Mouse (Mus musculus) kidney, postnatal 4 days (tissue): ENCODE data around the gene Fez2.

Experiments used
- DNase-seq, 2 experiments: peaks; one replicate each; pipeline ENCODE4 v3.0.0; 2021; ENCODE audit warnings: mixed read lengths in 2 of 2

Fez2 gene

GRCm38 (mm10) chr17:78364555-78365302 is 53.2 kb downstream of the Fez2 start:
- peak; percentile 27 to 41 for DNase-seq

GRCm38 (mm10) chr17:78361939-78362728 is 55.8 kb downstream of the Fez2 start:
- DNase-seq = peak; percentile 27 to 41

- no peak for DNase-seq
Measured at GRCm38 (mm10) chr17:78358251-78358726, 59.7 kb downstream of the Fez2 start.

GRCm38 (mm10) chr17:78357753-78358152 is 60.2 kb downstream of the Fez2 start:
- no peak for DNase-seq

GRCm38 (mm10) chr17:78355611-78356010 is 62.3 kb downstream of the Fez2 start:
- DNase-seq = no peak

- DNase-seq = no peak
Measured at GRCm38 (mm10) chr17:78354871-78355270, 63.1 kb downstream of the Fez2 start.

GRCm38 (mm10) chr17:78354411-78354810 is 63.5 kb downstream of the Fez2 start:
- no peak for DNase-seq

- DNase-seq = no peak
Measured at GRCm38 (mm10) chr17:78352500-78352855, 65.5 kb downstream of the Fez2 start.

- DNase-seq = no peak
Measured at GRCm38 (mm10) chr17:78351676-78352499, 66.1 kb downstream of the Fez2 start.

- DNase-seq = no peak
Measured at GRCm38 (mm10) chr17:78347111-78347801, 70.7 kb downstream of the Fez2 start.

- no peak for DNase-seq
Measured at GRCm38 (mm10) chr17:78343688-78344087, 74.3 kb downstream of the Fez2 start.

GRCm38 (mm10) chr17:78335250-78335649 is 82.7 kb downstream of the Fez2 start:
- no peak for DNase-seq

GRCm38 (mm10) chr17:78333275-78333674 is 84.7 kb downstream of the Fez2 start:
- DNase-seq = no peak

GRCm38 (mm10) chr17:78331438-78331837 is 86.5 kb downstream of the Fez2 start:
- no peak for DNase-seq

- DNase-seq = no peak
Measured at GRCm38 (mm10) chr17:78328287-78328686, 89.7 kb downstream of the Fez2 start.

- DNase-seq = no peak
Measured at GRCm38 (mm10) chr17:78327187-78327586, 90.8 kb downstream of the Fez2 start.

GRCm38 (mm10) chr17:78326381-78326780 is 91.6 kb downstream of the Fez2 start:
- no peak for DNase-seq

- no peak for DNase-seq
Measured at GRCm38 (mm10) chr17:78325761-78326332, 92.1 kb downstream of the Fez2 start.

GRCm38 (mm10) chr17:78322369-78323335 is 95.3 kb downstream of the Fez2 start:
- DNase-seq = peak in 1 of 2 experiments; percentile 31

GRCm38 (mm10) chr17:78321216-78321835 is 96.6 kb downstream of the Fez2 start:
- DNase-seq = no peak
